Mouse (Mus musculus): ENCODE measurements around the gene Phkg2.

The Phkg2 gene

DNA sequence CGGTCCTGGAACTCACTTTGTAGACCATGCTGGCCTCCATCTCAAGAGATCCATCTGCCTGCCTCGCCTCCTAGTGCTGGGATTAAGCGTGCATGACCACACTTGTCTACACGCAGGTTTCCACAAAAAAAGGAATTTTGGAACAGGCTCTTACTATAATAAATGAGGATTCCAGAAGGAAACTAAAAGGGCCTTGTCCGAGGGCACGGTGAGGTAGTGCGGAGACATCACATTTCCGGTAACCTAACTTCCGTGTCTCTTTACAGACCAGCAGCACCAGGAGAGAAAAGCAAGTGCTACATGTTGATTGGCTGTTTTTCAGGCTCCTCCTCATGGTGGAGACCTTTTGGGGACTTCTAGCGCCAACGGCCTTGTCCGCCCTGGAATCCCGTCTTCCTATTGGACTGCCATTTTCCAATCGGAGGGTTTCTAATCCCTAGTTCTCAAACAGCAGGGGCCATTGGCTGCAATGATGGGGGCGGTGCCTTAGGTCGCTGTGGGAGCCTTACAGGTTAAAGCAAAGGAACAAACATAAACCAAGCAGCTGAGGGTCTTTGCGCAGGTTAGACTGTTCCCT, at the start of gene Phkg2:
Gene Phkg2 (plus strand): TSS at position 446 of the 577 bp plus-strand sequence.
- peak; percentile 90 for DNase-seq

DNA sequence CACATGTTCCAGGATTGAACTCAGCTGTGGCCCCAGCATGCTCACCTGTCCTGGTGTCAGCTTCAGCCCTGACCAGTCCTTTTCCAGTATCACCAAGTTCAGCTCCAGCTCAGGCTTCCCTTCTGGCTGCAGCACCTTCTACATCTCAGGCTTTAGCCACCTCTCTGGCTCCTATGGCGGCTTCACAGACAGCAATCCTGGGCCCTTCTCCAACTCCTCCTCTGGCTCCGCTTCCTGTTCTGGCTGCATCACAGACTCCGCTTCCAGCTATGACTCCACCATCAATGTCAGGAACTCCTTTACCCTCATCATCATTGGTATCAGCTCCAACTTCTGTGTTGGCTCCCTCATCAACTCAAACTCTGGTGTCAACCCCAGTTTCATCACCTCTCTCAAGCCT, 31.5 kb upstream of the Phkg2 start:
- DNase-seq = no peak

DNA sequence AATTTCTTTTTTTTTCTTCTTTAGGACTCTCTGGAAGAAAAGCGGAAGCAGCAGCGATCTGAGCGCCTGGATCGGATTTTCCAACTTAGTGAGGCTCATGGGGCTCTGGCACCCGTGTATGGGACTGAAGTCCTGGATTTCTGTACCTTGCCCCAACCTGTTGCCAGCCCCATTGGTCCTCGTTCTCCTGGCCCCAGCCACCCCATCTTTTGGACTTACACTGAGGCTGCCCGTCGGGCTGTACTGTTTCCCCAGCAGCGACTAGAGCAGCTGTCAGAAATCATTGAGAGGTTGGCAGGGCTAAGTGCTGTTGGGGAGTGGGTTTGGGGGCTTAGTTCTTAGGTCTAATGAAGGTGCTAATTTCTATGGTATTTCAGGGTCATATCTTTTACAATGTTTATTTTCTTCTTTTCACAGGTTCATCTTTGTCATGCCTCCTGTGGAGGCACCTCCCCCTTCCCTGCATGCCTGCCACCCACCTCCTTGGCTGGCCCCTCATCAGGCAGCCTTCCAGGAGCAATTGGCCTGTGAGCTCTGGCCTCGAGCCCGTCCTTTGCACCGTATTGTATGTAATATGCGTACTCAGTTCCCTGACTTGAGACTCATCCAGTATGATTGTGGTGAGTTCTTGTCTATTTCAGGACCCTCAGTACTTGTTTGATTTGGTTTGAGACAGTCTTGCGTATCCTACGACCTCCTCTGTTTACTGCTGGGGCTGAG, 23.9 kb upstream of the Phkg2 start:
- DNase-seq = peak; percentile 70

DNA sequence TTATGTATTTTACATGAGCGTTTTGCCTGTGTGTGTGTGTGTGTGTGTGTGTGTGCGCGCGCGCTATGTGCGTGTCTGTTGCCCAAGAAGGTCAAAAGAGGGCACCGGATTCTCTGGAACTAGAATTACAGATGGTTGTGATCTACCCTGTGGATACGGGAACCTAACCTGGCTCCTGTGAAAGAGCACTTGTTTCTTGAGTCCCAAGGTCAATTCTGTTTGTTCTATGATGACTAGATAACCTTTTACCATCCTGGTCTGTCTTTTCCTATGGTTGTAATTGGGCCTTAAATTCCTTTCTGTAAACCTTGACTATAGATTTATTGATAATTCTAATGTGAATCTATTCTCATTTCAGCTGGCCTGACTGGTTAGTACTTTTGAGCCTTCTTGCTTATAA, 21.6 kb upstream of the Phkg2 start:
- no peak for DNase-seq

DNA sequence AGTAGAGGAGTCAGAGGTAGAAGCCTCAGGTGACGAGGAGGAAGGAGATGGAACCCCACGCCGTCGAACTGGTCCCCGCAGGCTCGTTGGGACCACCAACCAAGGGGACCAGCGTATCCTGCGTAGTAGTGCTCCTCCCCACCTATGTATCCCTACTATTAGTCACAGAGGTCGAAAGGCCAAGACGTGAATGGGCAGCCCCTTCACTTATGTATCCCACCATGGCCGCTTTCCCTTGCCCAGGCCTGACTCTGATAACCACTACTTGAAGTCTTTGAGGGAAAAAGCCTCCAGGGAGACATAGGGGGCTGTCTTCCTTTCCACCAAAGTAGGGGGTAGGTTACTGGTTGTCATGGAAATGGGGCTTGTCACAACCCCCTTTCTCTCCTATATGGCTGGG, 12.6 kb upstream of the Phkg2 start:
- DNase-seq = no peak

DNA sequence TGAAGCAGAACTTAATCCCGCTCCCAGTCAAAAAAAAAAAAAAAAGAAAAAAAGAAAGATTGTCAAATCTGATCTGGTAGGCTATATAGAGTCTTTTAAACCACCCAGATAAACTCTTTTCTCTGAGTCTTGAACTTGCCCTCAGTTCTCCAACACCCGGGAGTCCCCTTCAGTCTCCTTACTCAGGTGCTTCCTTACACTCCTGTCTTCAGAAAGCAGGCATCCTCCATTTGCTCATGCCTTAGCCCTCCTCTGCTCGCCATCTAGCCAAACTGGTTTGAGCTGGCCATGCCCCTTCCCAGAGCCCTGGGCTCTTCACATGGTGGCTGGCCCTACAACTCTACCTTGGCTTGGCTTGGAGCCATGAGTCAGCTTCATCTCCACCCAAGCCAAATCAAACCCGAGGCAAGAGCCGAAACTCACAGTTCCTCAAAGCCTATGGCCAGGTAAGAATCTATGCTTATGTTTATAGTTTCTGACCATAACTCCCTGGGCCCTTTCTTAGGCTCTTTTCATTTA, 11.7 kb upstream of the Phkg2 start, which contains the start of gene Tmem265:
Gene Tmem265 (plus strand): TSS at position 51 of the 519 bp plus-strand sequence.
- DNase-seq = no peak

DNA sequence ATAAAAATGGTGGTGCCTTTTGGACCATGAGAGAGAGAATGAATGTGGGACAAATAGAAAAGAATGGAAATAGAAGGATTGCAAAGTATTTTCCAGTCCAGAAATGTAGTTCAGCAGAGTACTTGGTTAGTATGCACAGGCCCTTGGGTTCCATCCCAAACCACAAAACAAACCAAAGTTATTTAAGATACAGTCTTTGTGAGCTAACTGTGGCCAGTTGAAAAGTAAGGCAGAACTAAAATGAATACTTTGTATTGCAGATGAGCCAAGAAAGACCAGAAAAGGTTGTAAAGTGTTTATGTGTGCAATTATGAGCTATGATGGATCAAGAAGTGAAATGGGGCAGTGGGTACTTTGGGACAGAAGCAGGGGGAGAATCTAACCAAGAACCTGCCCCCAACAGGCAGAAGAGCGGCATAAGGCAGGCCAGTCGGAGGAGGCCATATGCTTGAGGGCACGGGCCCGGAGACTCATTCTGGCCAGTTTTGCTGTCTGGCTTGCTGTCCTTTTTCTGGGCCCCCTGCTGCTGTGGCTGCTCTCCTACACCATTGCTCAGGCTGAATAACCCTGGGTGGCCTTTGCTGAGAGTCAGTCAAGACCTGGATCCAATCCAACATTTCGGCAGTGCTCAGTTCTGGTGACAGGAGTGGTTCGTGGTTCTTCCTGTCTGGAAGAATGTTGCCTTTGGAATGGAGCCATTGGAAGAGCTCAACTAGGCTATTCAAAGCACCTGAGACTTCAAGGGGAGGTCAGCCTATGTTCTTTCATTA, 8.6 kb upstream of the Phkg2 start:
- DNase-seq = peak; percentile 92

DNA sequence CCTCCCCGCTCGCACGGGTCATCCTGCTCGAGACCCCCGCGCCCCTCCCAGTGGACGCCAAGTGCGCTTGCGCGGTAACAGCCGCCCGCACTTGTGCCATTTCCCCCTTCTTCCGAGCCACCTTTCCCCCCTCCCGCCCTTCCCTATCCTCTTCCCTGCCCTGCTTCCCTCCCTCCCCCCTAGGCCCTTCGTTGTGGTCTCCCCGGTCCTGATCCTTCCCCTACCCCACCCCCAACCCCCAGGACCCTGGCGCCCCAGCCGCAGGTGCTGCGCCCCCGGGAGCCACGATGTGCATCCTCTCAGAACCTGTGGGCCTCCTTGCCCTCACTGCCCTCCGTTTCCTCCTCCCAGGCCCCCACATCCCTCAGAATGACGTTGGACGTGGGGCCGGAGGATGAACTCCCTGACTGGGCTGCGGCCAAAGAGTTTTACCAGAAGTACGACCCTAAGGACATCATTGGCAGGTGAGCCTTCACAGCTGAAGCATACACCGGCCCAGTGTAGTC, 416 bp downstream of the Phkg2 start:
- DNase-seq = no peak

DNA sequence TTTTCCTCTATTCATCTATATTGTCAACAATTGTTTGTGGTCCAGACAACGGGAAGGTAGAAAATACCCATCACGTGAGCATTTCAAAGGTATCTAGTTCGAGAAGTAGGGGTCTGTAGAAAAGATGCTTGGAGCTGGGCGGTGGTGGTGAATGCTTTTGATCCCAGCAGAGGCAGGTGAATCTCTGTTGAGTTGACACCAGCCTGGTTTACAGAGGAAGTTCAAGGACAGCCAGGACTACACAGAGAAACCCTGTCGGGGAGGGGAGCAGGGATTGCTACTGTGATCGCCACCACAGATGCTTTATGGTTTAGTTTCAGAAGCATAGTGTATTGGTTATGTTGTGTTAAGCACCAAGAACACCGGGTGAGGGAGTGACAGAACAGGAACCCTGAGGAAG, 975 bp downstream of the Phkg2 start:
- no peak for DNase-seq

DNA sequence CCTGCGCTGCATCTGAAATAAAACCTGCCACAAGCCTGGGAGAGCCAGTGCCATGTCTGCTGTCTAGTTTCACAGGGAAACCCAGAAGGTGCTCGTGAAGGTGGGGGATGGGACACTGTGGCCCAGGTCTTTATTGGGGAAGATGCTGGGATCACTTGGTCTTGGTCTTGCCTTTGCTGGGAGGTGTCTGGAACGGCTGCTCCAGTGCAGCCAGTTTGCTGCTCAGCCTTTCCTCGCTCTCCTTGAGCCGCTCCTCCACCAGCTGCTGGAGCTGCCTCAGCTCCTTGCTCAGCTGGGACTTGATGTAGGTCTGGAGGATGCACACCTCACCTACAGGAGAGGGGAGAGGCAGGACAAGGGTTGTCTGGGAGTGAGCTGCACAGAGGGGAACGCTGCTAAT, 10.1 kb downstream of the Phkg2 start:
- no peak for DNase-seq

DNA sequence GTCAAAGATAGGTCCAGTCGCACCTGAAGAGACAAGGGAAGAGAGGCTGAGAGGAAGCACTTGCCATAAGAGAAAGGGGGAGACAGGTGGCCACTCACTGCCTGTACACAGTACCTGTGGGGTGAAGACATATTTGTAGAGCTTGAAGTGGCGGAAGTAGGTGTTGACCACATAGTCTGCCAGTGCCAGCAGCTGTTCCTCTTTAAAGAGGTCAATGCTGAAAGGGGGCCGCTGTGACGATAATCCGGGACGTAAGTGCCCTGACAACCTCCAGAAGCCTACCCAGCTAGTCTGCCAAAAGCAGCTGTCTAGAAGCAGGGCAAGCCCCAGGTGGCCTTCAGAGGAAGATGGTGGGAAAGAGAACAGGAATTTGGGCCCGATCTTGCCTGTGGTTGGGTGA, 11.9 kb downstream of the Phkg2 start:
- DNase-seq = no peak

DNA sequence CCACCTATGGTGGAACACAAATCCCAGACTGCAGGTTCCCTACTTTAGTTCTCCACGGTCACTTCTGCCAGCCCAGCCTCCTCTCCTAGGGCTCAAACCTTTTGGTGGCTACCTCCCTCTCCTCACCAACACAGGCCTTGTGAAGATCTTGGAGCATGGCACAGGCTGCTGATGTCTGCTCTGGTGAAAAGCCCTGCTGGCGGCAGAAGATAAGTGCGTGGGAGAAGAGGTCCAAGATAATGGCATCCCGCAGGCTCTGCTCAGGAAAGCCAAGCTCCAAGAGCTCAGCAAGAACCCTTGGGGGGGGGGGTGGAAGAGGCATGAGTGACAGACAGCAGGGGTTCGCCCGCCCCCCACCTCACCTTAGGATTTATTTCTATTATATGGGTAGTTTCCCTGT, 13.0 kb downstream of the Phkg2 start:
- no peak for DNase-seq

DNA sequence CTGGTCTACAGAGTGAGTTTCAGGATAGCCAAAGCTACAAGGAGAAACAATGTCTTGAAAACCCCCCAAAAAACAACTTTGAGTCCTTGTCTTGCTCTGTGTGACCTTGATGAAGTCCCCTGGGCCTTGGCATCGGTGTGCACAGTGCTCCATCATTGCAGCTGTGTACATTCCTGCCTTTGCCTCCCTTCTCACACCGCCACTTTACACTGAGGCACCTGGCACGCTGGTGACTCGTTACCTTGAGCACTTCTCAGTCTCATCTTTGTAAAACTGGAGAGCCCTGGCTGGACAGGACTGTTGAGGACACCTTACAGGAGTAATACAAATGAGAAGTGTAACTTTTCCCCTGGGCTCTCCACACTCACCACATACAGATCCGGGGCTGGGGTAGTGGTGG, 14.1 kb downstream of the Phkg2 start:
- DNase-seq = no peak

DNA sequence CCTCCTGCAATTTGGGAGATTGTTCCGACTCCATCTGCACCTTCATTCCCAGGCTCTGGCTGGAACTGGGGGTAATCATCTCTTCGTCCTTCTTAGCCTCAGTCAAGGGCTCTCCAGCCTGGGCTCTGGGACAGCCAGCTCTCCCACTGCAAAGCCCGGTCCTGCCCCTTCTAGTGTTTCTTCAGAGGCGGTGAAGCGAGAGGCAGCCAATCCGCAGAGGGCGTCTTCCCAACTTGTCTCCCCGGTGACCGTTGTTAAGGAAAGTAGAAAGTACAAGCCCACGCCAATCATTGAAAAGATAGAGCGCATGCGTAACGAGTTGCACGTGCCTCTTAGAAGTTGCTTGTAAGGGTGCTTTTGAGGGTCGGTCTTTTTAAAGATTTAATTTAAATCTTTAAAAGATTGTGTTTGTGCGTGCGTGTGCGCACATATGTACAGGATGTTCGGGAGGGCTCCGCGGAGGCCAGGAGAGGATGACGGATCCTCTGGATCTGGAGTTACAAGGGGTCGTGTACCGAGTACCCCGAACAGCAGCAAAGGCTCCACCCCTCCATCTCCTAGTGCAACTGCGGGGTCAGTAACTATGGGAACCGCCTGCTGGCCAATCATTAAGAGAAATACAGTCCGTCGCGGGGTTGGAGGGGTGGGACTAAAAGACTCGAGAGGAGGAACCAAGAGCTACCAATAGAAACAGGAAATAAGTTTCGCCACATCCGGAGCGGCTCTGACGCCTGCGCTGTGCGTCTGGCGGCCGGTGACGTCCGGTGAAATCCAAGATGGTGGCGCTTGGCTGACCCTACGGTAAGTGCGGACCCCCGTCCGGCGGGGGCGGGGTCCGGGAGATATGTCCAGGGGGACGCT, 15.1 kb downstream of the Phkg2 start, which contains the start of the genes Ccdc189 and Rnf40:
Gene Ccdc189 (minus strand): TSS at position 585 of the 861 bp plus-strand sequence.
Gene Rnf40 (plus strand): TSS at position 757 of the 861 bp plus-strand sequence.
- peak; percentile 84 for DNase-seq

DNA sequence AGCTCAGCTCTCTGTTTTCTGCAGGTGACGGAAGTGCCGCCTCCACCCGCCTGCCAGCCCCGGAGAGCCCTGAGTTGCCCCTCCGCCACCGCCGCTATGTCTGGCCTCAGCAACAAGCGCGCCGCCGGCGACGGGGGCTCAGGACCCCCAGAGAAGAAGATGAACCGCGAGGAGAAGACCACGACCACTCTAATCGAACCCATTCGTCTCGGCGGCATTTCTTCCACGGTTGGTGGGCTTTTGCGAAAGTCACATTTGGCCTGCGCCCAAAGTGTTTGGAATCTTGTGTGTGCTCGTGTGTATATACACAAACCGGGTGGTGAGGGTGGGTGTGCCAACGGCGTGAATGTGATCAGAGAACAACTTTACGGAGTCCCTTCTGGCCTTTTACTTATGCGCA, 15.8 kb downstream of the Phkg2 start:
- no peak for DNase-seq

DNA sequence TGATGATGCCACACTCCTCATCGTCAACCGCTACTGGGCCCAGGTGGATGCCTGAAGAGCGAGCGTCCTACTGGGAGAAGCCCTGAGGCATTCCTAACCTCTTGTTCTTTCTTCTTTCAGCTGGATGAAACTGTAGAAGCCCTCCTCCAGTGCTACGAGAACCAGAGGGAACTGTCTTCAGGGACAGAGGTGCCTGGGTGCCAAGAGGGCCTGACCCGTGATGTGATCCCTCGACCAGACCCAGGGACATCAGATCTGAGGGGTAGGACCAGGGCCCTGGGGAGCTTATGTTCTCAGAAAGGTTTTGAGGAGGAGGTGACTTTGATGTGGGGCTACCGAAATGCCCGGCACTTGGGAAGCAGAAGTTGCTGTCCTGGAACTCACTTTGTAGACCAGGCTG, 16.5 kb downstream of the Phkg2 start:
- DNase-seq = no peak

DNA sequence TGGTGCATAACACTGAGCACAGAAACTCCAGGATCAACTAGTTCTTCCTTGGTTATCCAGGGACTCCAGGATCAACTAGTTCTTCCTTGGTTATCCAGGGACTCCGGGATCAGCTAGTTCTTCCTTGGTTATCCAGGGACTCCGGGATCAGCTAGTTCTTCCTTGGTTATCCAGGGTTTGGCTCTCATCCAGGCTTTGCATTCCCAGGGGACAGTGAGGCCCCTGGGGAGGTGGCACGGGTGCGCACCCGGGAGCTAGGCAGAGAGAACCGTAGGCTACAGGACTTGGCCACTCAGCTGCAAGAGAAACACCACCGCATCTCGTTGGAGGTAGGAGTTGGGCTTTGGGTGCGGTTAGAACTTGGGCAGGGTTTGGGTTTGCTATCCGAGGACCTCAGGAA, 18.0 kb downstream of the Phkg2 start:
- no peak for DNase-seq

DNA sequence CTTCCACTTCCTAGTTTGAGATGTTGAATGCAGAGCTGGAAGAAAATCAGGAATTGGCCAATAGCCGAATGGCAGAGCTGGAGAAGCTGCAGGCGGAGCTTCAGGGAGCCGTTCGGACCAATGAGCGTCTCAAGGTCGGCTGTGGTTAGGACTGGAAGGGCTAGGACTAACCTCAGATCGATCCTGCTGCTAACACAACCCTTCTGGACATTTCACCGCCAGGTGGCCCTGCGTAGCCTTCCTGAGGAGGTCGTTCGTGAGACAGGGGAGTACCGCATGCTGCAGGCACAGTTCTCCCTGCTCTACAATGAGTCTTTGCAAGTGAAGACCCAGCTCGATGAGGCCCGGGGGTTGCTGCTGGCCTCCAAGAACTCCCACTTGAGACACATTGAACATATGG, 19.4 kb downstream of the Phkg2 start:
- DNase-seq = no peak

DNA sequence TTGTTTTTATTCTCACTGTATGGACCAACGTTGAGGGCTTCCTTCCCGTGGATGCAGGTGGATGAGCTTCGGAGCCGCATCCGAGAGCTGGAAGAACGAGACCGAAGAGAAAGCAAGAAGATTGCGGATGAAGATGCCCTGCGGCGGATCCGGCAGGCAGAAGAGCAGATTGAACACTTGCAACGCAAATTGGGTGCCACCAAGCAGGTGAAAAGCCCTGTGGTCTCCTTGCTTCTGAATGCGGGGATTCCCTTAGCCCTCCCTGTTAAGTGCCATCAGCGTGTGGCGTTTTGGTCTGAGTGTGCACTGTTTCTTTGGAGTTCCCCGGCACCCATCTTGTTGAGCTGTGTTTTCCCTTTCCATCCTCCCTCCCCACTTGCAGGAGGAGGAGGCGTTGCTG, 23.6 kb downstream of the Phkg2 start:
- DNase-seq = no peak

DNA sequence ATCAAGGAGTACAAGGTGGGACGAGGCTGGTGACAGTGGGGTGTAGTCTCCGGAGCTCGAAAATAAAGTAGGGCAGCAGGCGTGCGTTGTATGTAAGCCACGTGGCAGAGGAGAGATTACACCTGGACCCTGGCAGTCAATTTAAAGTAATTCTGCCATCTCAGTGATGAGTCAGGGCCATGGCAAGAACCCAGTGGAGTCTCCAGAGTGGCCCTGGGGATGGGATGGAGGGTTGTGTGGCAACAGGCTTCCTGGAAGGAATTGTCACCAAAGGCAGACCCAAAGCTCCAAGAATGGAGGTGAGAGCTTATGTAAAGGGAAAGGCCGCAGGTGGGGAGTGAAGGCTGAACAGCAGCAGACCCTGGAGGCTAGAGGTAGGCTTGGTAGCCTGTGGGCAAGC, 27.5 kb downstream of the Phkg2 start:
- DNase-seq = no peak

DNA sequence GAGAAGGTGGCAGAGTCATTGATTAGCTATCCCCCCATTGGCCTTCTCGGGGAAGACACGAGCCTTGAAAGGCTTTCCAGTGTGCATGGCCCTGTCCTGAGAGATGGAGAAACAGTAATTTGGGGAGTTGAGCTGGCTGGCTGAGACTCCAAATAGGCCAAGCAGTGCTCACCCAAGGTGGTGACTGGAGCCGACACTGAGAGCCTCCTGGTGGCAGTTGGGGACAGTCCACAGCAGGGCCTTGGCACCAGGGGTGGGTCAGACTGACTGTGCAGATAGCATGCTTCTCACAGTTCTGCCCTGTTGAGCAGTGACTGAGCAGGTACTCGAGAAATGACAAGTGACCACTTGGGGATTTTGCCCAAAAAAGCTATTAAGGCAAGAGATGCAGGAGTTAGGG, 28.6 kb downstream of the Phkg2 start:
- no peak for DNase-seq

DNA sequence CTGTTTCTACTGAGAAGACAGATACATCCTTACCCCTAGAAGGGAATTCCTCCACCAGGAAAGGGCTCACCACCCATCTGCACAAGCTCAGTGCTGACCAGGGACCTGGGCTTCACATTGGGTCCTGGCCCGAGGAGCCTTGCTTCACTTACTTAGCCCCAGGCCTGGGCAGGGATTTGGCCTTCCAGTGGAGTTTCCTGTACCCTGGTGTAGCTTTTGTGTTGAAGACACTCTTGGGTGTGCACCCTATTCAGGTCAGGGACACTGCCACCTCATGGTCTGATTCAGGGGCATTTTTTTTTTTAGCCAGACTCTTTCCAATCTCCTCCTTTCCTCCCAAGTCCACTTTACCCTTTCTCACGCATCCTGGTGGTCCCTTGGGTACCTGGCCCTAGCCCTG, 29.8 kb downstream of the Phkg2 start:
- DNase-seq = no peak

DNA sequence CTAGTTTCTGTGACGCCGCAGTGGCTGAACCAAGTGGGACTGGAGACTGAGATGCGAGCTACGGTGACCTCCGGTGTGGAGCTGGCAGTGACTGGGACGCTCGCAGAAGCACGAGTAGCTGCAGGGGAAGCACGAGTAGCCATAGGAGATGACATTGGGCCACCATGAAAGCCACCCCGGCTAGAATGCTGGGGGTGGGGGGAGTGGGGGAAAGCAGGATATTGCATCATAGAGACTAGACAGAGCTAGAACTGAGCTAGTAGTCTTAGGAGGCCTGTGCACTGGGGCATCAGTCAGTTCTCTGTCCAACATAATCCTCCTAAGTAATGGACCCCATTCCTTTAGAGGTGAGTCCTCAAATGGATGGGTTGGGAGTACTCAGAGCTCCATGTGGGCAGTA, 31.1 kb downstream of the Phkg2 start:
- DNase-seq = no peak
